Mouse (Mus musculus): ENCODE measurements at regions not wholly inside any gene's neighbourhood (a gene's known extent, or its start where the extent isn't known, plus 50 kb on each side); places are given as distances from the start of the nearest gene placed in this dataset.

DNA sequence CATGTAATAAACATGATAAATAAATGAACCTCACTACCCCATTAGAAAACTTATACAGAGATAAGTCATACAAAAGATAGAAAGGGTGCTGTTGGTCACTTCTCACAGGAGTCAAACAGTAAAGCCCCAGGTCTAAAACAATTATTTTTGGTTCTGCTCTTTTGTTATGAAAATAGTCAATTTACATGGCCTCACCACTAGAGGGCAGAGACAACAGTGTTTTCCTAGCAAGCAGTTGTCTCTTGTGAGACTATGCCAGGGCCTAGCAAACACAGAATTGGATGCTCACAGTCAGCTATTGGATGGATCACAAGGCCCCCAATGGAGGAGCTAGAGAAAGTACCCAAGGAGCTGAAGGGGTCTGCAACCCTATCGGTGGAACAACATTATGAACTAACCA, 96.3 kb upstream of the 4930550L24Rik start:
- DNase-seq (ENCODE audit: low read depth, low spot score), result peak; percentile 4

All from 3T3-L1 (cell line).